Mouse (Mus musculus): ENCODE measurements around the gene Asb15.

GRCm38 (mm10) chr6:24608129-24608528, 80.2 kb downstream of the Asb15 start:
- TF ChIP-seq BHLHE40 (IDR thresholded peaks at IDR 0.05; ENCODE audit: borderline replicate concordance, low read depth, low read length), result no peak
- TF ChIP-seq CTCF (IDR thresholded peaks at IDR 0.05 in 2 of 3, conservative IDR thresholded peaks at IDR 0.05 in 1 of 3; ENCODE audit: control insufficient read depth in 1 of 3, insufficient read depth in 1 of 3, low read depth in 2 of 3, low read length in 3 of 3, poor library complexity in 1 of 3, severe bottlenecking in 1 of 3), result no peak
